Mouse (Mus musculus): Measurements from ENCODE around the gene Rtn2.
A peak's percentile ranks its signal among the peaks of the same experiment; 100 is the strongest.

Rtn2 gene

GRCm38 (mm10) chr7:19282385-19282784, at the start of gene Rtn2:
TSS of gene Rtn2 (plus strand) at chr7:19282624.
- peak; percentile 86 for DNase-seq (ENCODE audit: low spot score)

- no peak for DNase-seq (ENCODE audit: low spot score)
Observed at GRCm38 (mm10) chr7:19234652-19235051, 47.8 kb upstream of the Rtn2 start.

- DNase-seq (ENCODE audit: low spot score), result no peak
Observed at GRCm38 (mm10) chr7:19235092-19235671, 47.2 kb upstream of the Rtn2 start.

GRCm38 (mm10) chr7:19236411-19236810, 46.0 kb upstream of the Rtn2 start:
- DNase-seq (ENCODE audit: low spot score), result no peak

- DNase-seq (ENCODE audit: low spot score), result no peak
Observed at GRCm38 (mm10) chr7:19238344-19238743, 44.1 kb upstream of the Rtn2 start.

- peak; percentile 94 for DNase-seq (ENCODE audit: low spot score)
Observed at GRCm38 (mm10) chr7:19239423-19239822, 43.0 kb upstream of the Rtn2 start.

GRCm38 (mm10) chr7:19239986-19240385, 42.4 kb upstream of the Rtn2 start:
- DNase-seq (ENCODE audit: low spot score), result no peak

GRCm38 (mm10) chr7:19240905-19241463, 41.4 kb upstream of the Rtn2 start:
- no peak for DNase-seq (ENCODE audit: low spot score)

- DNase-seq (ENCODE audit: low spot score), result no peak
Observed at GRCm38 (mm10) chr7:19242005-19242404, 40.4 kb upstream of the Rtn2 start.

GRCm38 (mm10) chr7:19243858-19244257, 38.6 kb upstream of the Rtn2 start:
- no peak for DNase-seq (ENCODE audit: low spot score)

GRCm38 (mm10) chr7:19245083-19245482, 37.3 kb upstream of the Rtn2 start:
- no peak for DNase-seq (ENCODE audit: low spot score)

- no peak for DNase-seq (ENCODE audit: low spot score)
Observed at GRCm38 (mm10) chr7:19246855-19247254, 35.6 kb upstream of the Rtn2 start.

- no peak for DNase-seq (ENCODE audit: low spot score)
Observed at GRCm38 (mm10) chr7:19247511-19247910, 34.9 kb upstream of the Rtn2 start.

- no peak for DNase-seq (ENCODE audit: low spot score)
Observed at GRCm38 (mm10) chr7:19252078-19252477, 30.3 kb upstream of the Rtn2 start.

- DNase-seq (ENCODE audit: low spot score), result no peak
Observed at GRCm38 (mm10) chr7:19253437-19253836, 29.0 kb upstream of the Rtn2 start.

GRCm38 (mm10) chr7:19255395-19255794, 27.0 kb upstream of the Rtn2 start:
- DNase-seq (ENCODE audit: low spot score), result no peak

- DNase-seq (ENCODE audit: low spot score), result no peak
Observed at GRCm38 (mm10) chr7:19256567-19256966, 25.9 kb upstream of the Rtn2 start.

GRCm38 (mm10) chr7:19257390-19258022, 24.9 kb upstream of the Rtn2 start:
- DNase-seq (ENCODE audit: low spot score), result peak; percentile 75

GRCm38 (mm10) chr7:19258336-19258735, 24.1 kb upstream of the Rtn2 start:
- no peak for DNase-seq (ENCODE audit: low spot score)

- DNase-seq (ENCODE audit: low spot score), result no peak
Observed at GRCm38 (mm10) chr7:19265147-19265546, 17.3 kb upstream of the Rtn2 start.

GRCm38 (mm10) chr7:19265928-19266822, 16.2 kb upstream of the Rtn2 start:
- no peak for DNase-seq (ENCODE audit: low spot score)

- no peak for DNase-seq (ENCODE audit: low spot score)
Observed at GRCm38 (mm10) chr7:19267051-19267450, 15.4 kb upstream of the Rtn2 start.
